Mouse (Mus musculus): ENCODE data around the gene Arvcf.

DNA sequence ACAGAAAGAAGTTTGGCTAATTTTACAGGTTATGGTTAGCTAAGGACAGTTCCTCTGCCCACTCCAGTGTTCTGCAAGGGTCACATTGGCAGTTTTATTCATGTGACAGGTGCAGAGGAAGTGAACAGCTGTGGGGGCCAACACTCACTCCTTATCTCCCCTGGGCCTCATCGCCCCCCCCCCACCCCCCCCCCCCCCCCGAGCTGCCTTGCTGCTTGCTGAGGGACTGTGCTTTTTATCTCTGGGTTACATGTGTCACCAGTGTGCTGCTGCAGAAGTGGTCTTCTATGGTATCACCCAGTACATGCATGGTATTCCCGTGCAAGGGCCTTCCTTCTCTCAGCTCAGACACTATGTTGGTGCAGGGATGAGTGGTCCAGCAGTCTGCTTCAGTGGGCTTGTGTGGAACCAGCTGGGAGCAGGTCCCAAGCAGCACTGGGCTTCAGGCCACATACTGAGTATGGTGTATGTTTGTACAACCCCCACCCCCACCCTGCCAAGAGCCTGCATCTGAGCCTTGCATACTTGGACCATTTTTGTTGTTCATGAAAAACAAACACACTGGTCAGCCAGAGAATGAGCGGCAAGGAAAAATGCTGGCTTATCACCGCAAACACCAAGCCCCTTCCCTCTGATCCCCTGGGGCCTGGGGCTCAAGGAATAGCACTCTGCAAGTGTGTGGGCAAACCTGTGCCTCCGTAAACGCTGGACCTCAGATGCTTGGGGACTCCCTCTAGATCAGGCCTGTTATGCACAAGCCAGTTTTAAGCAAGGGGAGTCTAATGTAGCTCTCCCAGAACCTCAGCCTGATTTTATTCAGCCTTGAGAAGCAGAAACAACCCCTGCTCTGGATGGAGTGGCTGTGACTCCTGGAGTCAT lies 40.0 kb downstream of the Arvcf start:
- TF ChIP-seq CTCF (IDR thresholded peaks at IDR 0.05; ENCODE audit: extremely low read depth, insufficient read depth, insufficient read length, insufficient replicate concordance) (no peak), POLR2A (IDR thresholded peaks at IDR 0.05; ENCODE audit: low read depth, low read length) (no peak)
